Mouse (Mus musculus) forebrain, embryonic 13.5 days (tissue): Measurements from ENCODE around the gene Col20a1. TPM values are rescaled to one million over a fixed set of nuclear protein-coding genes. Genes with fewer than 3 reads are reported as not detected.
A peak's percentile ranks its signal among the peaks of the same experiment; 100 is the strongest.

Experiments
- ATAC-seq: fragments of 200-750 bp; cut with Nextera tagmentation; 2 replicates; pipeline ENCODE4 v1.8.0; 2017
- H3K27ac ChIP-seq: fragments of 300-500 bp; sonication (generic); 2 replicates; pipeline ENCODE4 v1.5.1; 2015; ENCODE audit warnings: inconsistent platforms, mild to moderate bottlenecking, moderate library complexity
- H3K27me3 ChIP-seq: fragments of 300-500 bp; sonication (generic); 2 replicates; pipeline ENCODE4 v1.6.1; 2015; ENCODE audit warnings: mild to moderate bottlenecking, inconsistent platforms
- H3K36me3 ChIP-seq: fragments of 300-500 bp; sonication (generic); 2 replicates; pipeline ENCODE4 v1.6.1; 2015; ENCODE audit warnings: mild to moderate bottlenecking, inconsistent platforms; ENCODE audit not compliant: poor library complexity, severe bottlenecking
- H3K4me1 ChIP-seq: fragments of 300-500 bp; sonication (generic); 2 replicates; pipeline ENCODE4 v1.6.1; 2015; ENCODE audit warnings: inconsistent platforms
- H3K4me2 ChIP-seq: fragments of 300-500 bp; sonication (generic); 2 replicates; pipeline ENCODE4 v1.6.1; 2015; ENCODE audit warnings: inconsistent platforms, mild to moderate bottlenecking, moderate library complexity
- H3K4me3 ChIP-seq: fragments of 300-500 bp; sonication (generic); 2 replicates; pipeline ENCODE4 v1.5.1; 2015; ENCODE audit warnings: mild to moderate bottlenecking, inconsistent platforms
- H3K9ac ChIP-seq: fragments of 300-500 bp; sonication (generic); 2 replicates; pipeline ENCODE4 v1.6.1; 2015; ENCODE audit warnings: mild to moderate bottlenecking, inconsistent platforms
- H3K9me3 ChIP-seq: fragments of 300-500 bp; sonication (generic); replicated peaks from 2 replicates; pipeline ENCODE4 v1.6.1; 2016; ENCODE audit warnings: inconsistent platforms
- WGBS: fragments of 180-500 bp; shearing (Covaris S2); methylation state at CpG from one replicate; pipeline ENCODE4 v1.1.7; 2015; 5-methylcytosine and 5-hydroxymethylcytosine counted together
- polyA plus RNA-seq: library from polyadenylated mRNA; unstranded; fragments of >200 nt; fragmentation: Nextera tagmentation; extraction: Ambion mirVana; gene quantifications from 2 replicates; pipeline ENCODE4 v1.2.1, GENCODE M21; 2015

Gene Col20a1
- polyA plus RNA-seq, 1 experiment from 2014 or later = 0.28 TPM

GRCm38 (mm10) chr2:180996905-180997304 lies 10.6 kb downstream of the Col20a1 start:
- Histone ChIP-seq H3K9ac (no peak overlapping the region), H3K4me3 (no peak overlapping the region), H3K27ac (no peak overlapping the region), H3K27me3 (no peaks in the 10 kb centered on the region), H3K9me3 (no peaks in the 10 kb centered on the region), H3K4me2 (no peak overlapping the region), H3K36me3 (no peaks in the 10 kb centered on the region), H3K4me1 (no peaks in the 10 kb centered on the region)
- peak; percentile 24; the same call in 1 of the 2 replicates for ATAC-seq
- WGBS = 79% methylated on average over 3 of the region's 3 CpGs

GRCm38 (mm10) chr2:181007054-181007453 lies 20.7 kb downstream of the Col20a1 start:
- no peaks in the 10 kb centered on the region for H3K36me3 ChIP-seq
- WGBS = 70% methylated on average over 4 of the region's 4 CpGs
- H3K4me1 ChIP-seq = no peaks in the 10 kb centered on the region
- H3K27ac ChIP-seq = no peak overlapping the region
- no peak overlapping the region for H3K4me3 ChIP-seq
- no peak for ATAC-seq
- no peaks in the 10 kb centered on the region for H3K27me3 ChIP-seq
- no peak overlapping the region for H3K4me2 ChIP-seq
- no peak overlapping the region for H3K9ac ChIP-seq
- no peaks in the 10 kb centered on the region for H3K9me3 ChIP-seq

- Histone ChIP-seq H3K27ac (no peak overlapping the region), H3K36me3 (no peaks in the 10 kb centered on the region), H3K9me3 (no peaks in the 10 kb centered on the region), H3K4me3 (no peak overlapping the region), H3K4me2 (no peak overlapping the region), H3K4me1 (no peaks in the 10 kb centered on the region), H3K27me3 (no peaks in the 10 kb centered on the region), H3K9ac (no peak overlapping the region)
- no peak for ATAC-seq
- 75% methylated on average over 5 of the region's 5 CpGs for WGBS
These were observed 22.0 kb downstream of the Col20a1 start for GRCm38 (mm10) chr2:181008339-181008738.

GRCm38 (mm10) chr2:181031406-181031934 lies 45.1 kb downstream of the Col20a1 start:
- no peak overlapping the region for H3K9ac ChIP-seq
- no peak overlapping the region for H3K27ac ChIP-seq
- 84% methylated on average over 11 of the region's 11 CpGs for WGBS
- no peak overlapping the region for H3K4me3 ChIP-seq
- no peak for ATAC-seq
- H3K27me3 ChIP-seq = no peaks in the 10 kb centered on the region
- peaks cover 12% of the 10 kb centered on the region; the same call in 1 of the 2 replicates for H3K36me3 ChIP-seq
- H3K9me3 ChIP-seq = no peaks in the 10 kb centered on the region
- H3K4me1 ChIP-seq = no peaks in the 10 kb centered on the region
- H3K4me2 ChIP-seq = no peak overlapping the region

GRCm38 (mm10) chr2:181032407-181032806 lies 46.1 kb downstream of the Col20a1 start:
- no peak overlapping the region for H3K9ac ChIP-seq
- H3K4me3 ChIP-seq = no peak overlapping the region
- WGBS = 53% methylated on average over 5 of the region's 5 CpGs
- H3K4me1 ChIP-seq = no peaks in the 10 kb centered on the region
- H3K9me3 ChIP-seq = no peaks in the 10 kb centered on the region
- peaks cover 12% of the 10 kb centered on the region; the same call in 1 of the 2 replicates for H3K36me3 ChIP-seq
- peaks cover 4% of the 10 kb centered on the region; the same call in 1 of the 2 replicates for H3K27me3 ChIP-seq
- 0 out of 2 replicates have a peak, but pooled peaks have one; percentile 10 for ATAC-seq
- no peak overlapping the region for H3K27ac ChIP-seq
- no peak overlapping the region for H3K4me2 ChIP-seq

GRCm38 (mm10) chr2:181033310-181033709 lies 47.0 kb downstream of the Col20a1 start:
- no peak overlapping the region for H3K27ac ChIP-seq
- 75% methylated on average over 6 of the region's 6 CpGs for WGBS
- no peak overlapping the region for H3K9ac ChIP-seq
- H3K9me3 ChIP-seq = no peaks in the 10 kb centered on the region
- no peak for ATAC-seq
- H3K4me2 ChIP-seq = no peak overlapping the region
- H3K4me3 ChIP-seq = no peak overlapping the region
- H3K36me3 ChIP-seq = peaks cover 8% of the 10 kb centered on the region; the same call in 1 of the 2 replicates
- H3K4me1 ChIP-seq = peaks cover 5% of the 10 kb centered on the region
- H3K27me3 ChIP-seq = peaks cover 13% of the 10 kb centered on the region

- Histone ChIP-seq H3K4me3 (no peak overlapping the region), H3K9me3 (no peaks in the 10 kb centered on the region), H3K4me2 (no peak overlapping the region), H3K36me3 (peaks cover 4% of the 10 kb centered on the region; the same call in 1 of the 2 replicates), H3K27ac (no peak overlapping the region), H3K27me3 (peaks cover 30% of the 10 kb centered on the region), H3K9ac (no peak overlapping the region), H3K4me1 (peaks cover 18% of the 10 kb centered on the region)
- WGBS = 92% methylated on average over 7 of the region's 7 CpGs
- ATAC-seq = no peak
These were observed 48.9 kb downstream of the Col20a1 start for GRCm38 (mm10) chr2:181035186-181035585.

GRCm38 (mm10) chr2:181036561-181036960 lies 50.2 kb downstream of the Col20a1 start:
- 83% methylated on average over 6 of the region's 6 CpGs for WGBS
- no peak overlapping the region for H3K4me2 ChIP-seq
- H3K9me3 ChIP-seq = no peaks in the 10 kb centered on the region
- H3K27ac ChIP-seq = no peak overlapping the region
- H3K4me3 ChIP-seq = no peak overlapping the region
- peaks cover 4% of the 10 kb centered on the region; the same call in 1 of the 2 replicates for H3K36me3 ChIP-seq
- H3K4me1 ChIP-seq = peaks cover 18% of the 10 kb centered on the region
- H3K27me3 ChIP-seq = peaks cover 41% of the 10 kb centered on the region
- no peak overlapping the region for H3K9ac ChIP-seq
- ATAC-seq = no peak

- Histone ChIP-seq H3K36me3 (no peaks in the 10 kb centered on the region; the same call in 1 of the 2 replicates), H3K4me2 (peak overlapping the region; percentile 82), H3K9me3 (no peaks in the 10 kb centered on the region), H3K27me3 (peaks cover 41% of the 10 kb centered on the region), H3K4me3 (peak overlapping the region; percentile 63), H3K9ac (peak overlapping the region; percentile 73), H3K27ac (no peak overlapping the region), H3K4me1 (peaks cover 39% of the 10 kb centered on the region)
- peak; percentile 48 for ATAC-seq
- under 1% methylated on average over 48 of the region's 63 CpGs for WGBS
These were observed 52.5 kb downstream of the Col20a1 start for GRCm38 (mm10) chr2:181038644-181039355.

GRCm38 (mm10) chr2:181039356-181039680 lies 53.0 kb downstream of the Col20a1 start:
- Histone ChIP-seq H3K27ac (no peak overlapping the region), H3K4me3 (peak overlapping the region; percentile 63), H3K9ac (peak overlapping the region; percentile 73), H3K27me3 (peaks cover 41% of the 10 kb centered on the region), H3K4me1 (peaks cover 44% of the 10 kb centered on the region), H3K4me2 (peak overlapping the region; percentile 82), H3K9me3 (no peaks in the 10 kb centered on the region), H3K36me3 (no peaks in the 10 kb centered on the region)
- ATAC-seq = peak; percentile 14; the same call in 1 of the 2 replicates
- 0% methylated on average over 15 of the region's 16 CpGs for WGBS

GRCm38 (mm10) chr2:181041941-181042340 lies 55.6 kb downstream of the Col20a1 start:
- no peaks in the 10 kb centered on the region for H3K9me3 ChIP-seq
- H3K4me3 ChIP-seq = no peak overlapping the region
- no peak overlapping the region for H3K4me2 ChIP-seq
- peak overlapping the region; percentile 26; the same call in 1 of the 2 replicates for H3K9ac ChIP-seq
- no peak for ATAC-seq
- peaks cover 41% of the 10 kb centered on the region for H3K27me3 ChIP-seq
- peak overlapping the region; percentile 49; the same call in 1 of the 2 replicates for H3K27ac ChIP-seq
- H3K36me3 ChIP-seq = no peaks in the 10 kb centered on the region
- under 1% methylated on average over 7 of the region's 7 CpGs for WGBS
- H3K4me1 ChIP-seq = peaks cover 49% of the 10 kb centered on the region

GRCm38 (mm10) chr2:181042376-181042775 lies 56.0 kb downstream of the Col20a1 start:
- Histone ChIP-seq H3K27ac (peak overlapping the region; percentile 49; the same call in 1 of the 2 replicates), H3K4me1 (peaks cover 49% of the 10 kb centered on the region), H3K9me3 (no peaks in the 10 kb centered on the region), H3K9ac (peak overlapping the region; percentile 26; the same call in 1 of the 2 replicates), H3K36me3 (no peaks in the 10 kb centered on the region), H3K4me3 (no peak overlapping the region), H3K4me2 (no peak overlapping the region), H3K27me3 (peaks cover 37% of the 10 kb centered on the region)
- ATAC-seq = no peak
